Mouse (Mus musculus) hindbrain, embryonic 14.5 days (tissue): ENCODE results near the gene Rpl28. TPM values are rescaled to one million over a fixed set of nuclear protein-coding genes. Genes with fewer than 3 reads are reported as not detected.
A peak's percentile ranks its signal among the peaks of the same experiment; 100 is the strongest.

Experiments used
- ATAC-seq: fragments of 200-750 bp; cut with Nextera tagmentation; 2 replicates; pipeline ENCODE4 v1.8.0; 2017; ENCODE audit warnings: moderate number of reproducible peaks, mild to moderate bottlenecking, moderate TSS enrichment, moderate library complexity; ENCODE audit not compliant: low FRiP score
- DNase-seq: peaks from one replicate; pipeline ENCODE4 v3.0.0-alpha.2; 2015; ENCODE audit warnings: low spot score
- H3K27ac ChIP-seq: fragments of 300-500 bp; sonication (generic); 2 replicates; pipeline ENCODE4 v1.5.1; 2014; ENCODE audit warnings: mild to moderate bottlenecking, moderate library complexity
- H3K27me3 ChIP-seq: fragments of 300-500 bp; sonication (generic); 2 replicates; pipeline ENCODE4 v1.6.1; 2014; ENCODE audit warnings: mild to moderate bottlenecking, low read length, mixed read lengths; ENCODE audit not compliant: control insufficient read depth, insufficient read depth
- H3K36me3 ChIP-seq: fragments of 300-500 bp; sonication (generic); replicated peaks from 2 replicates; pipeline ENCODE4 v1.6.1; 2014; ENCODE audit not compliant: control insufficient read depth, insufficient read depth
- H3K4me1 ChIP-seq: fragments of 300-500 bp; sonication (generic); replicated peaks from 2 replicates; pipeline ENCODE4 v1.6.1; 2014; ENCODE audit warnings: antibody characterized with exemption, low read length, mixed read lengths; ENCODE audit not compliant: control insufficient read depth, insufficient read depth
- H3K4me2 ChIP-seq: fragments of 300-500 bp; sonication (generic); replicated peaks from 2 replicates; pipeline ENCODE4 v1.6.1; 2014; ENCODE audit warnings: mild to moderate bottlenecking, moderate library complexity
- H3K4me3 ChIP-seq: fragments of 300-500 bp; sonication (generic); replicated peaks from 2 replicates; pipeline ENCODE4 v1.5.1; 2014; ENCODE audit warnings: mild to moderate bottlenecking, low read length
- H3K9ac ChIP-seq: fragments of 300-500 bp; sonication (generic); 2 replicates; pipeline ENCODE4 v1.6.1; 2014
- H3K9me3 ChIP-seq: fragments of 300-500 bp; sonication (generic); 2 replicates; pipeline ENCODE4 v1.6.1; 2016; ENCODE audit warnings: low read length; ENCODE audit not compliant: control insufficient read depth
- WGBS: fragments of 180-500 bp; shearing (Covaris S2); extraction: QIAGEN DNeasy Blood & Tissue Kit; methylation state at CpG from one replicate; pipeline ENCODE4 v1.1.7; 2014; 5-methylcytosine and 5-hydroxymethylcytosine counted together
- polyA plus RNA-seq: library from polyadenylated mRNA; unstranded; fragments of >200 nt; fragmentation: Nextera tagmentation; extraction: Ambion mirVana; gene quantifications from 2 replicates; pipeline ENCODE4 v1.2.1, GENCODE M21; 2014

The Rpl28 gene
- polyA plus RNA-seq, 1 experiment from 2014 or later: 192 TPM

- no peaks in the 10 kb centered on the region for H3K27me3 ChIP-seq
- 0 out of 2 replicates have a peak, but pooled peaks cover 3% of the 10 kb centered on the region for H3K36me3 ChIP-seq
- no peaks in the 10 kb centered on the region for H3K4me1 ChIP-seq
- H3K9ac ChIP-seq: no peak overlapping the region
- no peaks in the 10 kb centered on the region for H3K9me3 ChIP-seq
- ATAC-seq (no peak), DNase-seq (no peak)
- no peak overlapping the region for H3K4me2 ChIP-seq
- H3K27ac ChIP-seq: no peak overlapping the region
- 86% methylated on average over 4 of the region's 4 CpGs for WGBS
- no peak overlapping the region for H3K4me3 ChIP-seq
Measured at GRCm38 (mm10) chr7:4821690-4822089, 29.0 kb downstream of the Rpl28 start.

- H3K27me3 ChIP-seq: no peaks in the 10 kb centered on the region
- no peak overlapping the region for H3K27ac ChIP-seq
- H3K9me3 ChIP-seq: no peaks in the 10 kb centered on the region
- WGBS: 74% methylated on average over 6 of the region's 6 CpGs
- no peak overlapping the region for H3K4me3 ChIP-seq
- no peak overlapping the region for H3K9ac ChIP-seq
- DNase-seq: no peak
- ATAC-seq: no peak
- H3K4me1 ChIP-seq: no peaks in the 10 kb centered on the region
- peaks cover 7% of the 10 kb centered on the region; the same call in 1 of the 2 replicates for H3K36me3 ChIP-seq
- H3K4me2 ChIP-seq: no peak overlapping the region
Measured at GRCm38 (mm10) chr7:4822162-4822907, 29.7 kb downstream of the Rpl28 start.

GRCm38 (mm10) chr7:4825365-4825764 is 32.7 kb downstream of the Rpl28 start:
- DNase-seq (no peak), ATAC-seq (no peak)
- no peak overlapping the region for H3K9ac ChIP-seq
- peaks cover 35% of the 10 kb centered on the region for H3K36me3 ChIP-seq
- H3K27me3 ChIP-seq: no peaks in the 10 kb centered on the region
- no peaks in the 10 kb centered on the region for H3K4me1 ChIP-seq
- H3K4me2 ChIP-seq: no peak overlapping the region
- WGBS: 60% methylated on average over 4 of the region's 4 CpGs
- no peak overlapping the region for H3K4me3 ChIP-seq
- no peaks in the 10 kb centered on the region for H3K9me3 ChIP-seq
- no peak overlapping the region for H3K27ac ChIP-seq

- H3K27ac ChIP-seq: no peak overlapping the region
- peaks cover 43% of the 10 kb centered on the region for H3K36me3 ChIP-seq
- WGBS: 9% methylated on average over 12 of the region's 12 CpGs
- no peak overlapping the region for H3K9ac ChIP-seq
- ATAC-seq (no peak), DNase-seq (no peak)
- H3K4me3 ChIP-seq: no peak overlapping the region
- no peaks in the 10 kb centered on the region for H3K9me3 ChIP-seq
- H3K27me3 ChIP-seq: peaks cover 13% of the 10 kb centered on the region
- no peak overlapping the region for H3K4me2 ChIP-seq
- H3K4me1 ChIP-seq: no peaks in the 10 kb centered on the region
Measured at GRCm38 (mm10) chr7:4830476-4830875, 37.8 kb downstream of the Rpl28 start.

DNA sequence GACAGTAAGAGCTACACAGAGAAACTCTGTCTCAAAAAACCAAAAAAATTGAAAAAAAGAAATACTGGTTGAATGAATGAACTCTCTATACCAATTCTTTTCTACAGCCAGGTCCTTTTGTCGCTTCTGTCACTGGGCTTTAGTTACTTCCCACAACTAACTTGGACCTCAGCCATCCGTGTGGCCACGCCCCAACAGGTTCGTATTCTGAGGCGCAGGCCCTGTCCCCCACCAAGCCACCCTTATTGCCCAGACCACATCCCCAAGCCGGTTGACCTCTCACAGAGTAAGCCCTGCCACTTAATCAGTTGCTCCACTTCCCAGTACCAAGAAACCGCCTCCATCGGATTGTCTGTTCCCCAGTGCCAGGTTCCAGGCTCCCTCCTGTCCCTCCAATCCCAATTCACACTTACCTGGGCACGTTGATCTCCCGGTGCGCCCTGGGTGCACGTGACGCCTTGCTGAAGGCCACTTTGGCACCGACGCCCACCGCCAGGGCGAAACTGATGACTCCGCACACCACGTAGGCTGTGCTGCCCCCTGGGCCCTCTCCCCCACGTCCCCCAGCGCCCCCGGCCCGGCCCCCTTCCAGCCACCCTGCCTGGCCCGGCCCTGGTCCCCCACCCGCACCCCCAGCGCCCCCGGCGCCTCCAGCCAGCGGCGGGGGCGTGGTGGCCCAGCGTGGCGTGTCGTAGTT is 43.1 kb downstream of the Rpl28 start:
- Histone ChIP-seq H3K27ac (peak overlapping the region; percentile 93), H3K4me2 (peak overlapping the region; percentile 84), H3K4me3 (peak overlapping the region; percentile 57), H3K9ac (peak overlapping the region; percentile 80), H3K36me3 (peaks cover 8% of the 10 kb centered on the region; the same call in 1 of the 2 replicates), H3K27me3 (peaks cover 13% of the 10 kb centered on the region), H3K4me1 (0 out of 2 replicates have a peak, but pooled peaks cover 3% of the 10 kb centered on the region), H3K9me3 (no peaks in the 10 kb centered on the region)
- ATAC-seq (peak; percentile 64), DNase-seq (no peak)
- WGBS: 3% methylated on average over 33 of the region's 34 CpGs

DNA sequence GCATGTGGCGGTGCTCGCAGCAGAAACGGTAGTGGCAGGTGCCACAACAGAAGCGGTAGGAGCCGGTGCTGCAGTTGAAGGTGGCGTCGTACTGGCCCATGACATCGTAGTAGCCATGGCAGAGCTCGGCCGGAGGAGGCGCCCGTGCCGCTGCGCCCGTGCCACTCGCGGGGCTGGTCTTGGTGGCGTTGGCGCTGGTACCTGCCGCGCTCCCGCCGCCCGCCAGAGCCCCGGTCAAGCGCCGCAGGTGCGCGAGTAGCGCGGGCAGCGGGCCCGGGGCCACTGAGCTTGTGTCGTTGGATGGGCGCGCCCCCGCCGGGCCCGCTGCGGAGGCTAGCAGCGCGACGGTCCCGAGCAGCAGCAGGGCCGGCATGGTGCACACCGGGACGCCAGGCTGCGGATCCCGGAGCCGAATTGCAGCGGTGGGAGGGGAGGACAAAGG is 43.7 kb downstream of the Rpl28 start:
- peak; percentile 71 for DNase-seq
- Histone ChIP-seq H3K4me1 (0 out of 2 replicates have a peak, but pooled peaks cover 3% of the 10 kb centered on the region), H3K9ac (peak overlapping the region; percentile 80), H3K4me2 (peak overlapping the region; percentile 84), H3K36me3 (peaks cover 8% of the 10 kb centered on the region; the same call in 1 of the 2 replicates), H3K27me3 (peaks cover 13% of the 10 kb centered on the region), H3K27ac (peak overlapping the region; percentile 93), H3K4me3 (peak overlapping the region; percentile 57), H3K9me3 (no peaks in the 10 kb centered on the region)
- WGBS: under 1% methylated on average over 51 of the region's 51 CpGs
- peak; percentile 91 for ATAC-seq

GRCm38 (mm10) chr7:4837639-4838038 is 45.0 kb downstream of the Rpl28 start:
- DNase-seq (no peak), ATAC-seq (no peak)
- peaks cover 15% of the 10 kb centered on the region for H3K4me1 ChIP-seq
- no peak overlapping the region for H3K27ac ChIP-seq
- peak overlapping the region; percentile 57; the same call in 1 of the 2 replicates for H3K4me3 ChIP-seq
- no peak overlapping the region for H3K9ac ChIP-seq
- H3K4me2 ChIP-seq: no peak overlapping the region; the same call in 1 of the 2 replicates
- H3K27me3 ChIP-seq: peaks cover 6% of the 10 kb centered on the region
- H3K36me3 ChIP-seq: 0 out of 2 replicates have a peak, but pooled peaks cover 8% of the 10 kb centered on the region
- WGBS: 14% methylated on average over 1 of the region's 1 CpGs
- H3K9me3 ChIP-seq: no peaks in the 10 kb centered on the region

GRCm38 (mm10) chr7:4842077-4842476 is 49.4 kb downstream of the Rpl28 start:
- WGBS: 45% methylated on average over 5 of the region's 5 CpGs
- Histone ChIP-seq H3K9me3 (no peaks in the 10 kb centered on the region), H3K4me2 (peak overlapping the region; percentile 65), H3K27me3 (no peaks in the 10 kb centered on the region), H3K4me1 (peaks cover 20% of the 10 kb centered on the region), H3K36me3 (no peaks in the 10 kb centered on the region), H3K27ac (peak overlapping the region; percentile 80), H3K9ac (peak overlapping the region; percentile 64), H3K4me3 (peak overlapping the region; percentile 64)
- DNase-seq: no peak
- 0 out of 2 replicates have a peak, but pooled peaks have one; percentile 0 for ATAC-seq

DNA sequence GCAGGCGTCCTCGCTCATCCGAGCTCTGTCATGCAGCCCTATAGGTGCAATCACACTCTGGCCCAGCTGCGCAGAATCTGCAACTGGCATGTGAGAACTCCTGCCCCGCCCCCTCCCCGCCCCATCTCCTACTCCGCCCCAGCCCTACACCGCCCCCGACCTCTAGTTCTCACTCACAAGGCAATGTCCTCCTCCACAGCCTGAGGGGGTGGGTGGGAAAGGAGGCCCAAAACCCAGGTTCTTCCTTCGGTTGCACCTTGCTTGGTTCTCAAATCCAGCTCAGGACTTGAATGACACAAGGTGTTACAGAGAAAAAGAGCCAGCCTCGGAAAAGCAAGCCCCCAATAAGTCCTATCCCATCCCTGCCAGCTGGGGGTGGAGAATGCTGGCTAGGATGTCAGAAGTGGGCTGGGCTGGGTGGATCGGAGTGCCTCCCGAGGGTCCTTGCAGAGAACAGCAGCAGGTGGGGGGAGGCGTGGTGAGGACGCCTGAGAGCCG is 50.0 kb downstream of the Rpl28 start:
- Histone ChIP-seq H3K4me2 (peak overlapping the region; percentile 65), H3K4me1 (peaks cover 20% of the 10 kb centered on the region), H3K9ac (peak overlapping the region; percentile 64), H3K36me3 (no peaks in the 10 kb centered on the region), H3K9me3 (no peaks in the 10 kb centered on the region), H3K27ac (peak overlapping the region; percentile 80), H3K27me3 (no peaks in the 10 kb centered on the region), H3K4me3 (peak overlapping the region; percentile 64)
- ATAC-seq: peak; percentile 72
- under 1% methylated on average over 16 of the region's 16 CpGs for WGBS
- no peak for DNase-seq
